Mouse (Mus musculus) liver, embryonic 12.5 days (tissue): ENCODE data around the gene Mipep. TPM values are rescaled to one million over a fixed set of nuclear protein-coding genes. Genes with fewer than 3 reads are reported as not detected.

Experiments
- ATAC-seq: fragments of 200-750 bp; cut with Nextera tagmentation; 2 replicates; pipeline ENCODE4 v1.8.0; 2017; ENCODE audit warnings: moderate number of reproducible peaks, mild to moderate bottlenecking, moderate library complexity
- H3K27ac ChIP-seq: fragments of 300-500 bp; sonication (generic); 2 replicates; pipeline ENCODE4 v1.5.1; 2016; ENCODE audit warnings: mild to moderate bottlenecking
- H3K27me3 ChIP-seq: fragments of 300-500 bp; sonication (generic); replicated peaks from 2 replicates; pipeline ENCODE4 v1.6.1; 2016; ENCODE audit warnings: mild to moderate bottlenecking, moderate library complexity
- H3K36me3 ChIP-seq: fragments of 300-500 bp; sonication (generic); 2 replicates; pipeline ENCODE4 v1.6.1; 2016; ENCODE audit warnings: mild to moderate bottlenecking, moderate library complexity
- H3K4me1 ChIP-seq: fragments of 300-500 bp; sonication (generic); 2 replicates; pipeline ENCODE4 v1.6.1; 2016
- H3K4me2 ChIP-seq: fragments of 300-500 bp; sonication (generic); 2 replicates; pipeline ENCODE4 v1.6.1; 2016; ENCODE audit warnings: mild to moderate bottlenecking, moderate library complexity
- H3K4me3 ChIP-seq: fragments of 300-500 bp; sonication (generic); 2 replicates; pipeline ENCODE4 v1.5.1; 2016; ENCODE audit warnings: mild to moderate bottlenecking, moderate library complexity
- H3K9ac ChIP-seq: fragments of 300-500 bp; sonication (generic); 2 replicates; pipeline ENCODE4 v1.6.1; 2016; ENCODE audit warnings: mild to moderate bottlenecking, moderate library complexity
- H3K9me3 ChIP-seq: fragments of 300-500 bp; sonication (generic); replicated peaks from 2 replicates; pipeline ENCODE4 v1.6.1; 2016; ENCODE audit warnings: mild to moderate bottlenecking, moderate library complexity
- WGBS: fragments of 180-500 bp; shearing (Covaris S2); methylation state at CpG from one replicate; pipeline ENCODE4 v1.1.7; 2016; ENCODE audit not compliant: insufficient replicate concordance; 5-methylcytosine and 5-hydroxymethylcytosine counted together
- polyA plus RNA-seq: library from polyadenylated mRNA; unstranded; fragments of >200 nt; fragmentation: Nextera tagmentation; extraction: Ambion mirVana; gene quantifications from 2 replicates; pipeline ENCODE4 v1.2.1, GENCODE M21; 2016

Mipep gene
- polyA plus RNA-seq, 1 experiment from 2014 or later, result 19.9 TPM

- Histone ChIP-seq H3K9ac (no peak overlapping the region), H3K27ac (no peak overlapping the region), H3K36me3 (peaks cover 37% of the 10 kb centered on the region), H3K9me3 (no peaks in the 10 kb centered on the region), H3K4me1 (peaks cover 49% of the 10 kb centered on the region), H3K4me3 (no peak overlapping the region), H3K27me3 (no peaks in the 10 kb centered on the region), H3K4me2 (no peak overlapping the region)
- no peak for ATAC-seq
- WGBS, result 63% methylated on average over 9 of the region's 9 CpGs
These were observed 40.7 kb upstream of the Mipep start for GRCm38 (mm10) chr14:60743681-60744080.

GRCm38 (mm10) chr14:60745201-60745600 lies 39.2 kb upstream of the Mipep start:
- peaks cover 51% of the 10 kb centered on the region for H3K36me3 ChIP-seq
- no peak overlapping the region for H3K27ac ChIP-seq
- H3K4me2 ChIP-seq, result no peak overlapping the region
- no peaks in the 10 kb centered on the region for H3K27me3 ChIP-seq
- H3K9me3 ChIP-seq, result no peaks in the 10 kb centered on the region
- peaks cover 36% of the 10 kb centered on the region for H3K4me1 ChIP-seq
- 49% methylated on average over 6 of the region's 6 CpGs for WGBS
- ATAC-seq, result no peak
- no peak overlapping the region for H3K4me3 ChIP-seq
- no peak overlapping the region for H3K9ac ChIP-seq

GRCm38 (mm10) chr14:60746141-60746540 lies 38.2 kb upstream of the Mipep start:
- Histone ChIP-seq H3K4me2 (no peak overlapping the region), H3K36me3 (peaks cover 61% of the 10 kb centered on the region), H3K27ac (no peak overlapping the region), H3K9ac (no peak overlapping the region), H3K27me3 (no peaks in the 10 kb centered on the region), H3K4me3 (no peak overlapping the region), H3K9me3 (no peaks in the 10 kb centered on the region), H3K4me1 (peaks cover 27% of the 10 kb centered on the region)
- 88% methylated on average over 10 of the region's 10 CpGs for WGBS
- no peak for ATAC-seq

GRCm38 (mm10) chr14:60747154-60747870 lies 37.1 kb upstream of the Mipep start:
- Histone ChIP-seq H3K4me1 (peaks cover 15% of the 10 kb centered on the region; the same call in 1 of the 2 replicates), H3K9ac (no peak overlapping the region), H3K9me3 (no peaks in the 10 kb centered on the region), H3K27ac (no peak overlapping the region), H3K4me3 (no peak overlapping the region), H3K27me3 (no peaks in the 10 kb centered on the region), H3K4me2 (no peak overlapping the region), H3K36me3 (peaks cover 67% of the 10 kb centered on the region)
- WGBS, result 66% methylated on average over 21 of the region's 21 CpGs
- no peak for ATAC-seq

GRCm38 (mm10) chr14:60749880-60750279 lies 34.5 kb upstream of the Mipep start:
- Histone ChIP-seq H3K9ac (no peak overlapping the region), H3K4me3 (no peak overlapping the region), H3K4me1 (0 out of 2 replicates have a peak, but pooled peaks cover 6% of the 10 kb centered on the region), H3K4me2 (no peak overlapping the region), H3K36me3 (peaks cover 77% of the 10 kb centered on the region), H3K9me3 (no peaks in the 10 kb centered on the region), H3K27ac (no peak overlapping the region), H3K27me3 (no peaks in the 10 kb centered on the region)
- ATAC-seq, result no peak
- WGBS, result 66% methylated on average over 12 of the region's 12 CpGs

- Histone ChIP-seq H3K27me3 (no peaks in the 10 kb centered on the region), H3K27ac (no peak overlapping the region), H3K36me3 (peaks cover 83% of the 10 kb centered on the region), H3K4me2 (no peak overlapping the region), H3K4me3 (no peak overlapping the region), H3K9ac (no peak overlapping the region), H3K9me3 (no peaks in the 10 kb centered on the region), H3K4me1 (no peaks in the 10 kb centered on the region)
- 80% methylated on average over 16 of the region's 16 CpGs for WGBS
- ATAC-seq, result no peak
These were observed 32.8 kb upstream of the Mipep start for GRCm38 (mm10) chr14:60751581-60751980.

GRCm38 (mm10) chr14:60752892-60753800 lies 31.2 kb upstream of the Mipep start:
- no peak for ATAC-seq
- no peak overlapping the region for H3K4me3 ChIP-seq
- no peak overlapping the region for H3K9ac ChIP-seq
- 83% methylated on average over 14 of the region's 14 CpGs for WGBS
- H3K27me3 ChIP-seq, result no peaks in the 10 kb centered on the region
- H3K4me2 ChIP-seq, result no peak overlapping the region
- no peaks in the 10 kb centered on the region for H3K9me3 ChIP-seq
- H3K4me1 ChIP-seq, result no peaks in the 10 kb centered on the region
- peaks cover 81% of the 10 kb centered on the region for H3K36me3 ChIP-seq
- no peak overlapping the region for H3K27ac ChIP-seq

GRCm38 (mm10) chr14:60753801-60754126 lies 30.6 kb upstream of the Mipep start:
- no peak overlapping the region for H3K4me2 ChIP-seq
- ATAC-seq, result no peak
- H3K4me1 ChIP-seq, result no peaks in the 10 kb centered on the region
- peaks cover 84% of the 10 kb centered on the region for H3K36me3 ChIP-seq
- WGBS, result 90% methylated on average over 10 of the region's 10 CpGs
- H3K9ac ChIP-seq, result no peak overlapping the region
- no peak overlapping the region for H3K4me3 ChIP-seq
- no peak overlapping the region for H3K27ac ChIP-seq
- no peaks in the 10 kb centered on the region for H3K9me3 ChIP-seq
- H3K27me3 ChIP-seq, result no peaks in the 10 kb centered on the region

- H3K36me3 ChIP-seq, result peaks cover 85% of the 10 kb centered on the region
- no peak overlapping the region for H3K4me2 ChIP-seq
- H3K4me3 ChIP-seq, result no peak overlapping the region
- no peak for ATAC-seq
- H3K9ac ChIP-seq, result no peak overlapping the region
- no peaks in the 10 kb centered on the region for H3K27me3 ChIP-seq
- H3K4me1 ChIP-seq, result no peaks in the 10 kb centered on the region
- H3K27ac ChIP-seq, result no peak overlapping the region
- 91% methylated on average over 5 of the region's 5 CpGs for WGBS
- no peaks in the 10 kb centered on the region for H3K9me3 ChIP-seq
These were observed 29.7 kb upstream of the Mipep start for GRCm38 (mm10) chr14:60754656-60755055.

GRCm38 (mm10) chr14:60756271-60756670 lies 28.1 kb upstream of the Mipep start:
- Histone ChIP-seq H3K36me3 (peaks cover 85% of the 10 kb centered on the region), H3K9ac (no peak overlapping the region), H3K4me1 (no peaks in the 10 kb centered on the region), H3K27ac (no peak overlapping the region), H3K4me2 (no peak overlapping the region), H3K27me3 (no peaks in the 10 kb centered on the region), H3K4me3 (no peak overlapping the region), H3K9me3 (no peaks in the 10 kb centered on the region)
- 88% methylated on average over 15 of the region's 15 CpGs for WGBS
- no peak for ATAC-seq

- H3K9ac ChIP-seq, result no peak overlapping the region
- no peaks in the 10 kb centered on the region for H3K27me3 ChIP-seq
- no peaks in the 10 kb centered on the region for H3K4me1 ChIP-seq
- H3K4me3 ChIP-seq, result no peak overlapping the region
- no peaks in the 10 kb centered on the region for H3K9me3 ChIP-seq
- 76% methylated on average over 8 of the region's 8 CpGs for WGBS
- no peak for ATAC-seq
- H3K4me2 ChIP-seq, result no peak overlapping the region
- H3K27ac ChIP-seq, result no peak overlapping the region
- peaks cover 87% of the 10 kb centered on the region for H3K36me3 ChIP-seq
These were observed 27.1 kb upstream of the Mipep start for GRCm38 (mm10) chr14:60757265-60757664.

- Histone ChIP-seq H3K27me3 (no peaks in the 10 kb centered on the region), H3K27ac (no peak overlapping the region), H3K4me1 (no peaks in the 10 kb centered on the region), H3K9ac (no peak overlapping the region), H3K4me2 (no peak overlapping the region), H3K36me3 (peaks cover 91% of the 10 kb centered on the region), H3K4me3 (no peak overlapping the region), H3K9me3 (no peaks in the 10 kb centered on the region)
- 83% methylated on average over 7 of the region's 7 CpGs for WGBS
- ATAC-seq, result no peak
These were observed 26.7 kb upstream of the Mipep start for GRCm38 (mm10) chr14:60757722-60758121.
